Mouse (Mus musculus) ovary, postnatal 14 days (tissue): ENCODE data around the gene Csmd2.
A peak's percentile ranks its signal among the peaks of the same experiment; 100 is the strongest.

Experiments
- DNase-seq: peaks from one replicate; pipeline ENCODE4 v3.0.0; 2022; ENCODE audit warnings: low spot score

Gene Csmd2

GRCm38 (mm10) chr4:127987784-127988455 lies at the start of gene Csmd2:
Csmd2 (plus strand) TSS chr4:127987857.
- DNase-seq, result no peak

- DNase-seq, result no peak
Observed at GRCm38 (mm10) chr4:127947696-127948095, 40.0 kb upstream of the Csmd2 start.

- DNase-seq, result no peak
Observed at GRCm38 (mm10) chr4:127953006-127953710, 34.5 kb upstream of the Csmd2 start.

- DNase-seq, result no peak
Observed at GRCm38 (mm10) chr4:127969101-127969500, 18.6 kb upstream of the Csmd2 start.

- peak; percentile 44 for DNase-seq
Observed at GRCm38 (mm10) chr4:127970018-127970421, 17.6 kb upstream of the Csmd2 start.

- DNase-seq, result no peak
Observed at GRCm38 (mm10) chr4:127970901-127971868, 16.5 kb upstream of the Csmd2 start, which contains the start of gene CK137956. CK137956 (minus strand) TSS chr4:127970951.

GRCm38 (mm10) chr4:127972976-127973375 lies 14.7 kb upstream of the Csmd2 start:
- DNase-seq, result no peak

- DNase-seq, result no peak
Observed at GRCm38 (mm10) chr4:127981125-127981524, 6.5 kb upstream of the Csmd2 start.

- DNase-seq, result no peak
Observed at GRCm38 (mm10) chr4:127984426-127984825, 3.2 kb upstream of the Csmd2 start.

GRCm38 (mm10) chr4:127985874-127986273 lies 1.8 kb upstream of the Csmd2 start:
- DNase-seq, result no peak

GRCm38 (mm10) chr4:127986491-127987075 lies 1.1 kb upstream of the Csmd2 start:
- no peak for DNase-seq

GRCm38 (mm10) chr4:127987270-127987669 lies 387 bp upstream of the Csmd2 start:
- DNase-seq, result no peak

- no peak for DNase-seq
Observed at GRCm38 (mm10) chr4:127988526-127989180, 996 bp downstream of the Csmd2 start.

GRCm38 (mm10) chr4:127989347-127989995 lies 1.8 kb downstream of the Csmd2 start:
- no peak for DNase-seq

- DNase-seq, result no peak
Observed at GRCm38 (mm10) chr4:127999281-127999680, 11.6 kb downstream of the Csmd2 start.

GRCm38 (mm10) chr4:128002638-128003101 lies 15.0 kb downstream of the Csmd2 start:
- no peak for DNase-seq

GRCm38 (mm10) chr4:128004797-128005452 lies 17.3 kb downstream of the Csmd2 start:
- no peak for DNase-seq

- DNase-seq, result no peak
Observed at GRCm38 (mm10) chr4:128019465-128019864, 31.8 kb downstream of the Csmd2 start.

GRCm38 (mm10) chr4:128028294-128028693 lies 40.6 kb downstream of the Csmd2 start:
- DNase-seq, result no peak

GRCm38 (mm10) chr4:128041901-128042300 lies 54.2 kb downstream of the Csmd2 start:
- no peak for DNase-seq
